Mouse (Mus musculus): ENCODE results near the gene Taok1. TPM values are rescaled to one million over a fixed set of nuclear protein-coding genes. Genes with fewer than 3 reads are reported as not detected.
A peak's percentile ranks its signal among the peaks of the same experiment; 100 is the strongest.

Taok1 gene
- polyA plus RNA-seq, 1 experiment from 2014 or later, result 27.7 TPM

DNA sequence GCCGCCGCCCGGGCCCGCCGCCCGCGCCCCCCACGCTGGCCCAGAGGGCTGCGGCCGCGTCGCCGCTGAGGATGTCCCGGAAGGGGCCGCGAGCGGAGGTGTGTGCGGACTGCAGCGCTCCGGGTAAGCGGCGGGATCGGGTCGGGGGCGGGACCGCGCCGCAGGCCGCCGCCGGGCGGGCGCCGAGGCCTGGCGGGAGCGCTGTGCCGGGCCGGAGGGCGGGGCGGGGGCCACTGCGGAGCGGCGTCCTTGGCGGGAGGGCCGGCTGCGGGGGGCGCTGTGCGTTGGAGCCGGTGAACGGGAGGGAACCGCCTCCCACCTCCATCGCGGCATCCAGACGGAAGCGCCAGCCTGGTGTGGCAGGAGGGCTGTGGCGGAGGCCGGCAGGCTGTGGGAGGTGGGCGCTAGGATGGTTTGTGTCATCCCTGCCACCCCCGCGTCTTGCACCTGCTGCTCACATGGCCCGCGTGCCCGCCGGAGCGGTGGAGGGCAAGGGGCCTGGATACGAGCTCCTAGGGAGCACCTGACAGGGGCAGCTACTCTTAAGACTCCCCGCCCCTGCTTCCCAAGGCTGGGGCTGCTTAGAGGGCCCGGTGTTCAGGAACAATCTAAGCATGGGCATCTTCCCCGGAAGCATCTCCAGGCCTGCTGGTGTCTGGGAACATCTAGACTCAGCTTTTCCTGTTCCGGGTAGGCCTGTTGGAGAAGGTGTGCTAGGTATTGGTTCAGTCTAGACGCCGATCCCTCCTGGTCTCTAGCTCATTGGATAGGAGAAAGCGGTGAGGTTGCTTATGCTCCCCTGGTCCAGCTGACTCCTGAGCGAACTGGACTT lies 113.9 kb downstream of the Taok1 start, which contains the start of gene Git1:
Gene Git1, plus strand, starts transcription at position 51 of the 832 bp plus-strand sequence.
- H3K4me3 ChIP-seq (replicated peaks), result peak within 1 kb of the TSS; percentile 95
- peak within 1 kb of the TSS; percentile 92 for H3K4me2 ChIP-seq
- no peaks in the 10 kb centered on the region; the same call in 1 of the 2 replicates for H3K36me3 ChIP-seq (replicated peaks)
- H3K9me3 ChIP-seq, result no peaks in the 10 kb centered on the region
- H3K27me3 ChIP-seq, result no peaks in the 10 kb centered on the region
- WGBS, result 2% methylated on average over 37 of the region's 74 CpGs
- no peak for ATAC-seq (ENCODE audit: low FRiP score)
- peak within 1 kb of the TSS; percentile 96 for H3K9ac ChIP-seq
- peaks cover 70% of the 10 kb centered on the region for H3K4me1 ChIP-seq
- H3K27ac ChIP-seq, result peak within 1 kb of the TSS; percentile 91

DNA sequence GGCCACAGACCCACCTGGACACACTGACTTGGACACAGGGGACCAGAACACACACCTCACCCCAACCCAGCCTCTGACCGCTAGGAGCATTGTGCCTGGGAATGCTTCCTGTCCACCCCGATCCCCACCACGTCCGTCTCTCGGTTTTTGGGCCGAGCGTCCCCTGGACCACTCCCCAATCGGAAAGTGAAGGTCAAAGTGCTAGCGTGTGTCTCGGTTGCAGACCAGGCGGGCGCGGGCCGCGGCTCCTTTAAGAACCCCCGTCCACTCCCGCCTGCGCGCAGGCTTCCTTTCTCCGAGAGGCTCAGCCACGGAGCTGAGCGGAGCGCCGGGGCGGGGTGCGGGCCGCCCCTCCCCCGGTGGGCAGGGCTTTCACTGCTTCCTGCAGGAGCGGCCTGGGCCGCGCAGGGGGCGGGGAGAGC lies 114.7 kb downstream of the Taok1 start:
- Histone ChIP-seq H3K4me3 (replicated peaks) (peak overlapping the region; percentile 95), H3K9ac (peak overlapping the region; percentile 96), H3K36me3 (replicated peaks) (no peaks in the 10 kb centered on the region), H3K4me1 (peaks cover 72% of the 10 kb centered on the region), H3K27ac (peak overlapping the region; percentile 86), H3K27me3 (no peaks in the 10 kb centered on the region), H3K4me2 (peak overlapping the region; percentile 77), H3K9me3 (no peaks in the 10 kb centered on the region)
- peak; percentile 65 for ATAC-seq (ENCODE audit: low FRiP score)
- under 1% methylated on average over 27 of the region's 32 CpGs for WGBS

DNA sequence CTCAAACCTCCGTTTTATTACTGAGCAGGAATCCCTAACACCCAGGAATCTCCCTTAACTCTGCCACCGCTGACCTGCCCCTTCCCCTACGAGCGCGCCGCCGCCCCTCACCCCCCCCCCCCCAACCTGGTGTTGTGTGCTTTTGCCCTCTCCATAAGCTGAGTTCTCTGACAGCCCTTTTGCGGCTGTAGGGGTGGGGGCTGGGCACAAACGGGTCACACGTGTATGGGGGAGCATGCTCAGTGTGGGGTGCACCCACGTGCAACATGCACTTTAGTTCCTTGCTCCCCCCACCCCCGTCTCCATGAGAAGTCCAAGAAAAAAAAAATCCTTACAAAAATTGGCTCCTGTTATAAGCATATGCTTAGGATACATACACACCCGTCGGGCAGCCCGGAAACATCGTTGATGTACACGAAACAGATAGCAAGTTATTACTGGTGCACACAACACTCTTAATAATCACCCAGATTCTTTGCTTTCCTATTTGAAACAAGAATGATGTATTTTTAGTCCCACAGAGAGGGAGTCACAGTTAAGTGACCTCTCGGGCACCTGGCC lies 115.2 kb downstream of the Taok1 start:
- WGBS, result under 1% methylated on average over 18 of the region's 18 CpGs
- Histone ChIP-seq H3K27ac (peak overlapping the region; percentile 86), H3K4me3 (replicated peaks) (peak overlapping the region; percentile 95), H3K9ac (peak overlapping the region; percentile 96), H3K4me1 (peaks cover 72% of the 10 kb centered on the region), H3K27me3 (no peaks in the 10 kb centered on the region), H3K9me3 (no peaks in the 10 kb centered on the region), H3K4me2 (peak overlapping the region; percentile 77), H3K36me3 (replicated peaks) (no peaks in the 10 kb centered on the region)
- ATAC-seq (ENCODE audit: low FRiP score), result no peak

DNA sequence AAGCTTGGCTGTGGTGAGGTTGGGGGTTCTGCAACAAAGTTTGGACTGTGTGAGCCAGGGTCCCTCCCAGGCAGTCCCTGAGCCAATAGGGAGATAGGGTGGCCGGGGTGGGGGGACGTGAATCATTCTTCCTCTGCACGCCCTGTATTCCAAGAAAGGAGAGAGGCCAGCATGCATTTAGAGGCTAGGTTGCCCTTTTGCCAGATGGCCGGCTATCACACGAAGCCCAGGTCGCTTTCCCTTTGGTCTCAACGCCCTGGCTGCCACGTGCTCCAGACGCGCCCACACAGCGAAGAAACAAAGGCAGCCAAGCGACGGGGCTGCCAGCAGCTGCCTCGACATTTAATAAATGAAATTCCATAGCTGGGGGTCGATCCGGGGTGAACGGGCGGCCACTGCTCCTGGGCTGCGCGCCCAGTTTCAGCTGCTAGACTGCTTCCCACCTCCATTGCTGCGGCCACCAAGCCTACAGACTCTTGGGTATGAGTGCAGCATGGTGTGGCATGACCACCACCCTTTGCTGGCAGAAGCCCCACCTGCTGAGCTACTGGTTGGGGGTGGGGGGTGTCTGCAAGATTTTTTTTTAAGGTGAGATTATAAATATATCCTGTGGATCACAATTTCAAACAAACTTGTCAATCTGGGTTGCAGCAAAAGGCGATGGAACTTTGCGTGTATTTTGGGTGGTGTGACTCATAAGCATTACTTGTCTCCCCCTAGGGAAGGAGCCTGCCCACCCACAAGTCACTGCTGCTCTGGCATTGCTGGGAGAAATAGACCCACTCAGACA lies 115.9 kb downstream of the Taok1 start:
- Histone ChIP-seq H3K27ac (peak overlapping the region; percentile 86), H3K27me3 (no peaks in the 10 kb centered on the region), H3K4me3 (replicated peaks) (peak overlapping the region; percentile 95), H3K4me2 (peak overlapping the region; percentile 77), H3K9me3 (no peaks in the 10 kb centered on the region), H3K4me1 (peaks cover 72% of the 10 kb centered on the region), H3K9ac (peak overlapping the region; percentile 96), H3K36me3 (replicated peaks) (no peaks in the 10 kb centered on the region)
- peak; percentile 59 for ATAC-seq (ENCODE audit: low FRiP score)
- under 1% methylated on average over 23 of the region's 23 CpGs for WGBS

DNA sequence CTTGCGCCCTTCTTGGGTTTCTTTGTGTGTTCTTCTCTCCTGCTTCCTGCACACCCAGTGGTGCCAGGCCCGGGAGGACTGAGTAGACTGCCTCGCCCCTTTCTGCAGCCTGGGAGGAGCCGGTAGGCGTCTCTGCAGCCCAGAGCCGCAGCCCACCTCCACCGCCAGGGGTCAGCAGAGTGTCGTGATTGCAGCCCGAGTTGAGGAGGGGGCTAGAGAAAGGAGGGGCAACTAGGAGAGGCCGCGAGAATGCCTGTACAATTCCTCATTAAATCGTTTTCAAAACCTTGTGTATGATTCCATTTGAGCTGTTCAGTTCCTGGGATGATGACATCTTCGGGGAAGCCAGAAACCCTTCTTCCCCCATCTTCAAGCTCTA lies 116.5 kb downstream of the Taok1 start:
- ATAC-seq (ENCODE audit: low FRiP score), result peak; percentile 80
- peaks cover 78% of the 10 kb centered on the region for H3K4me1 ChIP-seq
- WGBS, result under 1% methylated on average over 13 of the region's 13 CpGs
- H3K36me3 ChIP-seq (replicated peaks), result no peaks in the 10 kb centered on the region
- H3K27me3 ChIP-seq, result no peaks in the 10 kb centered on the region
- H3K4me3 ChIP-seq (replicated peaks), result peak overlapping the region; percentile 95
- peak overlapping the region; percentile 86 for H3K27ac ChIP-seq
- peak overlapping the region; percentile 77 for H3K4me2 ChIP-seq
- peak overlapping the region; percentile 96; the same call in 1 of the 2 replicates for H3K9ac ChIP-seq
- no peaks in the 10 kb centered on the region for H3K9me3 ChIP-seq

DNA sequence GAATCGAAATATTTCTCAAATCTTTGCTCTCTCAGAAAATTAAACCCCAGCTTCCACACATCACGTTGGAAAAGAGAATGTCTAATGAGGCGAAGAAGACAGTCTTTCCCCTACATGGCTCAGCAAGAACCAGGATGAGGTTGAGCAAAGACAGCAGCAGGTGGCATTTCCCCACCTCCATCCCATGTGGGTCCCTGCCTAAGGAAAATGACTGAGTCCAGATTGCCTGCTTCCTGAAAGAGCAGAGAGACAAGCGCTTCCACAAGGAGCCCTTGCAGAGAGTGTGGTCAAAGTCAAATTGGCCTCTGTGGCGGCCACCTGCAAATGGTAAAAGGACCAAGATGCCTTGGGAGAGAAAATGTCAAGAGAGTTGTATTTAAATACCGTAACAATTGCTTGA lies 117.2 kb downstream of the Taok1 start:
- no peaks in the 10 kb centered on the region for H3K9me3 ChIP-seq
- peaks cover 81% of the 10 kb centered on the region for H3K4me1 ChIP-seq
- no peak overlapping the region; the same call in 1 of the 2 replicates for H3K9ac ChIP-seq
- H3K27me3 ChIP-seq, result no peaks in the 10 kb centered on the region
- H3K27ac ChIP-seq, result peak overlapping the region; percentile 86; the same call in 1 of the 2 replicates
- ATAC-seq (ENCODE audit: low FRiP score), result no peak
- peak overlapping the region; percentile 95 for H3K4me3 ChIP-seq (replicated peaks)
- H3K4me2 ChIP-seq, result peak overlapping the region; percentile 81
- 70% methylated on average over 6 of the region's 6 CpGs for WGBS
- H3K36me3 ChIP-seq (replicated peaks), result no peaks in the 10 kb centered on the region

DNA sequence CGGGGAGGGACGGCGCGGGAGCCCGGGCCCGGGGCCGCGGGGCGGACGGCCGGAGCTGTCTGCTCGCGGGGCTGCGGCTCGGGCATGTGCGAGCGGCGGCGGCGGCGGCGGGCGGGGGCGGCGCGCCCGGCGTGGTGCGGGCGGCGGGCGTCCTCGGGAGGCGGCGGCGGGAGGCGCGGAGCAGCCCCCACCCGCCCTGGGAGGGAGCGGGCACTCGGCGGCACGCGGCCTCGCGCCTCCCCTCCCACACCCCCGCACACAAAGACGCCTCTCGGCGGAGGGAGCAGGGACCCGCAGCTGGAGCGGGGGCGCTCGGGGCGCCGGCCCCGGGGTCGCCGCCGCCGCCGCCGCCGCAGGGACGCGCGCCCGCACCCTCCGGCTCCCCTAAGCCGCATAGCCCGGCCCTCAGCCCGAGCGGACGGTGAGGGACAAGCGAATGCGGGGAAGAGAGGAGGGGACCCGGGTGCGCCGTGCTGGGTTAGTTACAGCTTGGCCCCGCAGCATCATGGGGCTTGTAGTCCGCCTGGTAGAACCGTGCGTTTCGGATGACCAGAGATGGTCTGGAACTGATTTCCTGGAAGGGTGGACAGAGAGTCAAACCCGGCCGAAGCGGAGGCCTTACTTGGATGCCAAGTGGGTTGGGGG lies 117.9 kb downstream of the Taok1 start, which contains the start of gene Ankrd13b:
Gene Ankrd13b, minus strand, starts transcription at position 88 of the 645 bp plus-strand sequence.
- WGBS, result under 1% methylated on average over 53 of the region's 87 CpGs
- H3K4me1 ChIP-seq, result peaks cover 81% of the 10 kb centered on the region
- H3K9me3 ChIP-seq, result no peaks in the 10 kb centered on the region

DNA sequence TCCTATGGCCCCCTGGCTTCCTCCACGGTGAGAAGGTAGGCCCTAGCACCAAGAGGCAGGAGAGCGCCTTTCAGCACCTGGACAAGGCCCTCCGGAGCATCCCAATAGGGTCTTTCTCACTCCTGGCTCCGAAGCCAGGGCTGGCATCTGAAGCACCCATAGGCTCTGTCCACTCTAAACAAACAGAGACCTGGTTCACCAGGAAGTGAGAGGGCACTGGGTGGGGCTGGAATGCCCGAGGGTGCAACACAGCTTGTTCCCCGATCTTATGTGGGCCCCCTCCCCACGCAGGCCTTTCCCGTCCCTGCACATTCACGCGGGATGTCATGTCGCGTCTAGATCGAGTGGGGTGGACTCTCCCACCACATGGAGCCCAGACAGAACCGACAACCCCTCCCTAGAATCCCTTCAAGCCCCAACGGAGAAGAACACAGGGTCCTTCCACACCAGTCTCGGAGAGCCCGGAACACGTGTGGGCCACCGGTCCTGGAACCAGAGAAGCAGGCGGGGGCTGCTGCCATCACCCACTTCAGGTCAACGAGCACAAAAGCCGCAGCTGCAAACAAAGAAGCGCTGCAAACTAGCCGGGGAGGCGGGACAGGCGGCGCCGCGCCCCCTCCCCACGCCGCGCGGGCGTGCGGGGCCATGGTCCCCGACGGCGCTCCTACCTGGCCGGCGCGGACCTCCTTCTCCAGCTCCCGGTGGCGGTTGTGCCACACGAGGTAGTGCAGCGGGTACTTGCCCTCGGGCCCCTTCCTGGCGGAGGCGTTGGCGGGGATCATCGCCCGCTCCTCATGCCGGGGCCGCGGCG lies 118.6 kb downstream of the Taok1 start:
- H3K4me2 ChIP-seq, result peak overlapping the region; percentile 81
- H3K4me3 ChIP-seq (replicated peaks), result peak overlapping the region; percentile 90
- H3K9ac ChIP-seq, result peak overlapping the region; percentile 94
- peaks cover 75% of the 10 kb centered on the region for H3K4me1 ChIP-seq
- WGBS, result 2% methylated on average over 55 of the region's 55 CpGs
- H3K9me3 ChIP-seq, result no peaks in the 10 kb centered on the region
- H3K27me3 ChIP-seq, result no peaks in the 10 kb centered on the region
- no peaks in the 10 kb centered on the region for H3K36me3 ChIP-seq (replicated peaks)
- ATAC-seq (ENCODE audit: low FRiP score), result no peak
- H3K27ac ChIP-seq, result peak overlapping the region; percentile 91

More for the DNA sequence above, 117.9 kb downstream of the Taok1 start, which contains the start of gene Ankrd13b:
- Histone ChIP-seq H3K27me3 (no peaks in the 10 kb centered on the region), H3K4me2 (peak within 1 kb of the TSS; percentile 81), H3K4me3 (replicated peaks) (peak within 1 kb of the TSS; percentile 90), H3K27ac (peak within 1 kb of the TSS; percentile 91), H3K36me3 (replicated peaks) (no peaks in the 10 kb centered on the region), H3K9ac (peak within 1 kb of the TSS; percentile 94)
- ATAC-seq (ENCODE audit: low FRiP score), result peak; percentile 63

DNA sequence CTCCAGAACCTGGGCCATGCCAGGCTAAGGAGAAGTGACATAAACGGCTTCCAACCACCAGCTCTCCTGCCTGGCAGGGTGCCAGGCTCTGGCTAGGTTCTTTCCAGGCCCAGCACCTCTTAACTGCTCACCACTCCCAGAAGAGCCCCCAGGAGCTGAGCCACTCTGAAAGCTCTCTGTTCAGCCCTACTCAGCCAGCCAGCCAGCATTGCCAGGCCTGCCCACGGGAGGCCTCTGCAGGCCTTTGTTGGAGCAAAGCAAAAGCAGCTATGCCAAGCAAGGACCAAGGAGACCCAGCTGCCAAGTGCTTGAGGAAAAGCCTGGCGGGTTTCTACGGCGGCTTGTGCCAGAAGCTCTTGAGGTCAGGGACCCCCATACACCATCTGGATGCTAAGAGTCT lies 120.8 kb downstream of the Taok1 start:
- Histone ChIP-seq H3K36me3 (replicated peaks) (peaks cover 3% of the 10 kb centered on the region; the same call in 1 of the 2 replicates), H3K27me3 (no peaks in the 10 kb centered on the region), H3K27ac (peak overlapping the region; percentile 57), H3K4me2 (peak overlapping the region; percentile 81), H3K9ac (peak overlapping the region; percentile 30; the same call in 1 of the 2 replicates), H3K4me1 (peaks cover 76% of the 10 kb centered on the region), H3K4me3 (replicated peaks) (peak overlapping the region; percentile 0; the same call in 1 of the 2 replicates), H3K9me3 (no peaks in the 10 kb centered on the region)
- ATAC-seq (ENCODE audit: low FRiP score), result no peak
- 56% methylated on average over 5 of the region's 5 CpGs for WGBS

DNA sequence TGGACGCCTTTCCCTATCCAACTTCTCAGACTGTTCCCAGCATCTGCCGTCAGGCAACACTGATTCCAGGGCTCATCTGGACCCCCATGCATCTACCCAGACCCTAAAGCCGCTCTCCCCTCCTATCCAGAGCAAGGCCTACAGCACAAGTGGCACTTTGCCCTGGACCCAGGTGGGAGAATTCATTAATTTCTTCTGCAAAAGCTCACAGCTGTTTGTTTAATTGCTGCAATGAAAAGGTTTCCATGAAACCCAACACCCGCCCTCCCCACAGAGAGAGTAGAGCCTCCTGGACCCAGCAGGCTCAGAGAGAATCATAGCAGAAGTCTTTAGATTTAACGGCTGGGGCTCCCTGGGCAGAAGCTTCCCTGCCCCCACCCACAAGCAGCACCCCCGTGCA lies 122.4 kb downstream of the Taok1 start:
- no peak overlapping the region; the same call in 1 of the 2 replicates for H3K9ac ChIP-seq
- no peaks in the 10 kb centered on the region for H3K9me3 ChIP-seq
- H3K36me3 ChIP-seq (replicated peaks), result peaks cover 3% of the 10 kb centered on the region; the same call in 1 of the 2 replicates
- ATAC-seq (ENCODE audit: low FRiP score), result no peak; the same call in 1 of the 2 replicates
- 0 out of 2 replicates have a peak overlapping the region, but pooled peaks have one; percentile 1 for H3K4me3 ChIP-seq (replicated peaks)
- no peaks in the 10 kb centered on the region for H3K27me3 ChIP-seq
- peak overlapping the region; percentile 57 for H3K27ac ChIP-seq
- peaks cover 67% of the 10 kb centered on the region for H3K4me1 ChIP-seq
- H3K4me2 ChIP-seq, result peak overlapping the region; percentile 81
- WGBS, result 35% methylated on average over 6 of the region's 6 CpGs

All from forebrain, embryonic 12.5 days (tissue).